Mouse (Mus musculus): Measurements from ENCODE around the gene Tuba1c. TPM values are rescaled to one million over a fixed set of nuclear protein-coding genes. Genes with fewer than 3 reads are reported as not detected.
A peak's percentile ranks its signal among the peaks of the same experiment; 100 is the strongest.
"Not testable (repeated sequence)": the region's sequence is repeated elsewhere in the genome, so short reads cannot be mapped to it uniquely, and the experiment has no call there.

Tuba1c gene
- polyA plus RNA-seq, 1 experiment from 2014 or later, result 145 TPM

DNA sequence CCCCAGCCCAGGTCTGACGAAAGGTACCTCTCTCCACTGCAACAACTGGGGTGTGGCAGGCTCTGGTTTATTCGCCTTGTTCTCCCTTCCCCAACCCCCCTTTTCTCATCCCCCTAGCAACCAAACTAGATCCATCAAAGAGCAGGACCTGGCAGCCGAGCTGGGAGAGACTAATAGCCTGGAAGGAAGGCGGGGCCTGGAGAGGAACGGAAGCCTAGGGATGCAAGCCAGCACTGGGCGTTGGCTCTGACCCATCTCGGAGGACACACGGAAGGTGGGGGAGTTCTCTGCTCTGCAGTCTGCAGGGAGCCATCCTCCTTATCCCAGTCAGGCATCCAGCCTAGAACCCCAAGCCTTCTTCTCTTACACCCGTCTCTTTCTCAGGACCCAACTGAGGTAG, 23.7 kb downstream of the Tuba1c start:
- Histone ChIP-seq H3K9ac (no peak overlapping the region), H3K4me1 (peaks cover 45% of the 10 kb centered on the region), H3K4me3 (no peak overlapping the region), H3K36me3 (no peaks in the 10 kb centered on the region), H3K27me3 (peaks cover 67% of the 10 kb centered on the region), H3K4me2 (no peak overlapping the region), H3K9me3 (no peaks in the 10 kb centered on the region), H3K27ac (no peak overlapping the region)
- ATAC-seq (ENCODE audit: insufficient number of reproducible peaks, low FRiP score, low TSS enrichment, low read depth), result no peak
- 10% methylated on average over 9 of the region's 9 CpGs for WGBS

DNA sequence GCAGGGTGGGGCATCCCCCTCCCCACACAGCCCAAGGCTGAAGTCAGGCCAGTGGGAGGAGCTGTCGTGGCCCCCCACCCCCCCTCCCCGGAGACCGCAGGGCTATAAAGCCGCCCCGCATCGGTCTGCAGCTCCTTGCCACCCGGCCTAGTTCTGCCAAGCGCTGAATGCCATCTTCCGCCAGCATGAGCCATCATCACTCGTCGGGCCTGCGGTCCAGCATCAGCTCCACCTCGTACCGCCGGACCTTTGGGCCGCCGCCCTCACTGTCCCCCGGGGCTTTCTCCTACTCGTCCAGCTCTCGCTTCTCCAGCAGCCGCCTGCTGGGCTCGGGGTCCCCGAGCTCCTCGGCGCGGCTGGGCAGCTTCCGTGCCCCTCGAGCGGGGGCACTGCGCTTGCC, 25.3 kb downstream of the Tuba1c start, which contains the start of gene Prph:
Prph (plus strand) TSS at position 135 of the 400 bp plus-strand sequence.
- H3K27ac ChIP-seq, result no peak within 1 kb of the TSS

DNA sequence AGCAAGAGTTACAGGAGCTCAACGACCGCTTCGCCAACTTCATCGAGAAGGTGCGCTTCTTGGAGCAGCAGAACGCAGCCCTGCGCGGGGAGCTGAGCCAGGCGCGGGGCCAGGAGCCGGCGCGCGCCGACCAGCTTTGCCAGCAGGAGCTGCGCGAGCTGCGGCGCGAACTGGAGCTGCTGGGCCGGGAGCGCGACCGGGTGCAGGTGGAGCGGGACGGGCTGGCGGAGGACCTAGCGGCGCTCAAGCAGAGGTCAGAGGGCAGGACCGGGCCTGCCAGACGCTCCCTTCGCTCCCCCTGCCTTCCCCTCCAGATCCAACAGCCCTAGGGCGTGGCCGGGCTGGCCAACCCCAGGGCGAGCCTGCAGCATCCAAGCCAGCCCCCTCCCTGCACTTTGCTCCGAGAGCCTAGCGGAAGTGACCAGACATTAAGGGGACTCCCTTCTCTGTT, 25.8 kb downstream of the Tuba1c start:
- H3K27me3 ChIP-seq, result peaks cover 77% of the 10 kb centered on the region
- H3K9me3 ChIP-seq, result no peaks in the 10 kb centered on the region
- H3K4me1 ChIP-seq, result peaks cover 43% of the 10 kb centered on the region
- no peaks in the 10 kb centered on the region for H3K36me3 ChIP-seq
- peak overlapping the region; percentile 17 for H3K9ac ChIP-seq
- WGBS, result under 1% methylated on average over 37 of the region's 37 CpGs
- H3K4me2 ChIP-seq, result peak overlapping the region; percentile 74
- H3K4me3 ChIP-seq, result peak overlapping the region; percentile 38
- no peak; the same call in 1 of the 2 replicates for ATAC-seq (ENCODE audit: insufficient number of reproducible peaks, low FRiP score, low TSS enrichment, low read depth)
- H3K27ac ChIP-seq, result no peak overlapping the region

More for the DNA sequence above, 25.3 kb downstream of the Tuba1c start, which contains the start of gene Prph:
- Histone ChIP-seq H3K4me3 (peak within 1 kb of the TSS; percentile 38), H3K4me1 (peaks cover 45% of the 10 kb centered on the region), H3K27me3 (peaks cover 77% of the 10 kb centered on the region), H3K9ac (peak within 1 kb of the TSS; percentile 17), H3K36me3 (no peaks in the 10 kb centered on the region), H3K4me2 (peak within 1 kb of the TSS; percentile 74), H3K9me3 (no peaks in the 10 kb centered on the region)
- no peak for ATAC-seq (ENCODE audit: insufficient number of reproducible peaks, low FRiP score, low TSS enrichment, low read depth)
- 2% methylated on average over 30 of the region's 30 CpGs for WGBS

DNA sequence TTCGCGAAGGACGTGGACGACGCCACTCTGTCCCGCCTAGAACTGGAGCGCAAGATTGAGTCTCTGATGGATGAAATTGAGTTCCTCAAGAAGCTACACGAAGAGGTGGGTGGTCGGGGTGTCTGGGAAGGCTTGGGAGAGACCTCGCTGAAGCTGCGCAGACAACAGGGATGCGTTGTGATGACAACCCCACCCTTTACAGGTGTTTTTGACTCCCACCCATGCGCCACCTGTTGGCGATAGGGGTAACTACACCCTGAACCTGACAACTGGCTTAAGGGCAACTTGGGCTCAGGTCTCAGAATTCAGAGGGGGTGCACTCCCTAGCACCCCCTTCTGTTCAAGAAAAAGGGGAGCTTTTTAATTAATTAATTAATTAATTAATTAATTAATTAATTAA, 26.6 kb downstream of the Tuba1c start:
- 5% methylated on average over 14 of the region's 14 CpGs for WGBS
- Histone ChIP-seq H3K4me3 (peak overlapping the region; percentile 38), H3K4me1 (peaks cover 42% of the 10 kb centered on the region), H3K27ac (no peak overlapping the region), H3K4me2 (peak overlapping the region; percentile 74), H3K9me3 (no peaks in the 10 kb centered on the region), H3K27me3 (peaks cover 79% of the 10 kb centered on the region), H3K36me3 (no peaks in the 10 kb centered on the region), H3K9ac (no peak overlapping the region)
- no peak for ATAC-seq (ENCODE audit: insufficient number of reproducible peaks, low FRiP score, low TSS enrichment, low read depth)

DNA sequence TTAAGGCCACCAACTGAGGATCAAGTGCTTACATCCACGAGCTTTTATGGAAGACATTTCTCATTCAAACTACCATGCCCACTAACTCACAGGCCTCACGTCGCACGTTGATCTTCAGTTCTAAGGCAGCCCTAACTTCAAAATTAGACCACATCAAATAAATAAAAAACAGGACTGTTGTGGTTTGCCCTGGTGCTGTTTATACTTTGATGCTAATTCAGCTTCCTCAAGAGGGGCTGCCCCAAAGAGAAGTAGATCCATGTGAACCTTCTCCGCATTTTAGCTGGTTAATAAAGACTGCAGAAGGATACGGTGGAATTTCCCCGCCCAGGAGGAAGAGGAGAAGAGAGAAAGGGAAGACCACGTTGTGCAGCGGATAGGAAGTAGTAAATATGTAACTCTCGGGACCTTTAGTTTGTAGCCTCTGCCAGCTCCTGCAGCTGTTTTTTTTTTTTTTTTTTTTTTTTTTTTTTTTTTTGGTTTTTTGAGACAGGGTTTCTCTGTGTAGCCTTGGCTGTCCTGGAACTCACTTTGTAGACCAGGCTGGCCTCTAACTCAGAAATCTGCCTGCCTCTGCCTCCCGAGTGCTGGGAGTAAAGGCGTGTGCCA, 36.0 kb downstream of the Tuba1c start:
- Histone ChIP-seq H3K27me3 (peaks cover 20% of the 10 kb centered on the region), H3K9ac (no peak overlapping the region), H3K9me3 (no peaks in the 10 kb centered on the region), H3K4me3 (no peak overlapping the region), H3K4me1 (no peaks in the 10 kb centered on the region), H3K36me3 (no peaks in the 10 kb centered on the region), H3K4me2 (no peak overlapping the region), H3K27ac (no peak overlapping the region)
- 65% methylated on average over 12 of the region's 12 CpGs for WGBS
- no peak for ATAC-seq (ENCODE audit: insufficient number of reproducible peaks, low FRiP score, low TSS enrichment, low read depth)

DNA sequence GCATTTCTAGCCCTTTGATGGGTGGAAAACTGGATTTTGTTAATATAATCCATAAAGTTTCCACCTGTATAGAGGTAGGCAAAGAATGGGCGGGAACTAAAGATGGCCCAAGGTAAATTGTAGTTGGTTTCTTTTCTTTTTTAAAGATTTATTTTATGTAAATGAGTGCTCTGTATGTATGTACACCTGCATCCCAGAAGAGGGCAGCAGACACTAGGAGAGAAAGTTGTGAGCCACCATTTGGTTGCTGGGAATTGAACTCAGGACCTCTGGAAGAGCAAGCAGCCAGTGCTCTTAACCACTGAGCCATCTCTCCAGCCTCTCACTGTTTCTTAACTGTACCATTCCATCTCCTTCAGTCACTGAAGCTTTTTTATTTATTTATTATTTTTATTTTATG, 42.3 kb downstream of the Tuba1c start:
- H3K4me1 ChIP-seq, result peaks cover 15% of the 10 kb centered on the region
- no peaks in the 10 kb centered on the region for H3K36me3 ChIP-seq
- no peak for ATAC-seq (ENCODE audit: insufficient number of reproducible peaks, low FRiP score, low TSS enrichment, low read depth)
- no peaks in the 10 kb centered on the region for H3K27me3 ChIP-seq
- H3K9me3 ChIP-seq, result no peaks in the 10 kb centered on the region
- H3K4me3 ChIP-seq, result no peak overlapping the region
- H3K9ac ChIP-seq, result no peak overlapping the region
- 90% methylated on average over 1 of the region's 1 CpGs for WGBS
- no peak overlapping the region for H3K27ac ChIP-seq
- no peak overlapping the region for H3K4me2 ChIP-seq

DNA sequence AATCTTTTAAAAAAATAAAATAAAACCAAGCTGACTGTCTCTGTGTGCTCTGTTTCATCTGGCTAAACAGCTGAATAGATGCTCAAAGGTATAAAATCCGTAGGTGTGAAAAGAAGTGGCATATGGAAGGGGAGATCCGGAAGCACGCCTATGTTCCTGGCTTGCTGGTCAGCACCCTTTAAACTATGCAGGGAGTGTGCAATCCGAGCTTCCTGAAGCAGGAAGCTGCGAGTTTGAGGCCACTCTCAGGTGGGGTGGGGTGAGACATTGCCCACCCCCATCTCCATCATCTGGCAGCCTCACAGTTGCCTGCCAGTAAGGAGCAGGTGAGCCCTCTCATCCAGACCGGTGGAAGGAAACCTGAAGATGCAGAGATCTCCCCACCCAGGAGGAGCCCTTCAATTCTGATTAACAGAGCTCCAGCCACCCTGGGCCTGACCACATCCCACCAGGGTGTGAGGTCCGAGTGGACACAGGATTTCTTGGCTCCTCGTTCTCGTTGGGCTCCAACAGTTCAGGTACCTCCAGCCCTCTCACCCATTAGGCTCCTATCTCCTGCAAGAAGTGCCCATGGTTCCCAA, 44.4 kb downstream of the Tuba1c start, which contains the start of gene Troap:
Troap (plus strand) TSS at position 557 of the 581 bp plus-strand sequence.
- Histone ChIP-seq H3K36me3 (peaks cover 8% of the 10 kb centered on the region; the same call in 1 of the 2 replicates), H3K9ac (peak within 1 kb of the TSS; percentile 55), H3K4me3 (peak within 1 kb of the TSS; percentile 61), H3K4me1 (peaks cover 21% of the 10 kb centered on the region), H3K27ac (peak within 1 kb of the TSS; percentile 97), H3K27me3 (no peaks in the 10 kb centered on the region), H3K4me2 (peak within 1 kb of the TSS; percentile 89), H3K9me3 (no peaks in the 10 kb centered on the region)
- WGBS, result 20% methylated on average over 9 of the region's 9 CpGs
- 0 out of 2 replicates have a peak, but pooled peaks have one; percentile 5 for ATAC-seq (ENCODE audit: insufficient number of reproducible peaks, low FRiP score, low TSS enrichment, low read depth)

DNA sequence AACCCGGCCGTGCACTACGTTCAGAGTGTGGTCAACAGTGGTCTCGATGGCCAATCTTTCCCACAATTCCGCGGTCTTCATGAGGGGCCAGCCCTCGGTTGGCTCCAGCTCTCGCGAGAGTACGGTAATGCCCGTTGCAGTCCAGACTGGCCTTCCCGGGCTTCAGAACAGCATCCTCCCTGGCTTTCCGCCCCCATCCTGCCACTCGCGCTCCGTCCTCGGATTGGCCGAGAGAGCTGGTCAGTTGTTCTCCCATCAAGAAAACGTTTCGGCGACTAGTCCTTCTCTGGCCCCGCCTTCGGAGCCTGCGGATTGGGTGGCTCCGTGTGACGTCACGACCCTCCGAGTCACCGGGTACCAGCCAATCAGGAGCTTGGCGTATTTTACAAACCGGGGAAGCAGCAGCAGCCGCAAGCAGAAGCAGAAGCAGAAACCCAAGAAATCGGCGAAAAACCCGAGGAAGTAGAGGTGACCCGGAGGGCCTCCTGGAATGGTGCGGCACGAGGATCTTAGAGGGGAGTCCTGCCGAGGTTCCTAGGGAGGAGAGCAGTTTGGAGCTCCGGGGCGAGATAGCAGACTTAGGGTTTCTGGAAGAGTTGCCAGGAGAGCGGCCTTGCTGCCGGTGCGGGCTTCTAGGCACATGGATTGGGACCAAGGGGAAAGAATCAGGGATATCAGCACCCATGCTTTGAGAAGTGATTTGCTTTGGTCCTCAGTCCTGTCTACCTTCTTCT, 45.1 kb downstream of the Tuba1c start:
- peak overlapping the region; percentile 89 for H3K4me2 ChIP-seq
- H3K9me3 ChIP-seq, result no peaks in the 10 kb centered on the region
- peak overlapping the region; percentile 61 for H3K4me3 ChIP-seq
- peak overlapping the region; percentile 55 for H3K9ac ChIP-seq
- ATAC-seq (ENCODE audit: insufficient number of reproducible peaks, low FRiP score, low TSS enrichment, low read depth), result peak; percentile 94
- H3K27me3 ChIP-seq, result no peaks in the 10 kb centered on the region
- under 1% methylated on average over 44 of the region's 44 CpGs for WGBS
- peak overlapping the region; percentile 97 for H3K27ac ChIP-seq
- H3K4me1 ChIP-seq, result peaks cover 21% of the 10 kb centered on the region
- H3K36me3 ChIP-seq, result peaks cover 10% of the 10 kb centered on the region; the same call in 1 of the 2 replicates

DNA sequence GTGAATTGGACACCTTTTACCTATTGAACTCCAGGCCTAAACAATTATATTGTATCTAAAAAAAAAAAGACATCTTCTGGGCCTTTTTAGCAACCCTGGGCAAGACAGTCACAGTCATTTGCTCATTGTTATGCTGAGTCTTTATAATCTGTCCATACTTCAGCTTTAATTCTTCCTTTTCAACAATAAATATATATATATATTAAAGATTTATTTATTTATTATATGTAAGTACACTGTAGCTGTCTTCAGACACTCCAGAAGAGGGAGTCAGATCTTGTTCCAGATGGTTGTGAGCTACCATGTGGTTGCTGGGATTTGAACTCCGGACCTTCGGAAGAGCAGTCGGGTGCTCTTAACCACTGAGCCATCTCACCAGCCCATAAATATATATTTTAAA, 46.3 kb downstream of the Tuba1c start:
- not testable (repeated sequence) for ATAC-seq (ENCODE audit: insufficient number of reproducible peaks, low FRiP score, low TSS enrichment, low read depth); H3K9ac ChIP-seq; H3K27me3 ChIP-seq; H3K9me3 ChIP-seq; H3K27ac ChIP-seq
- Histone ChIP-seq H3K4me3 (peak overlapping the region; percentile 61), H3K4me1 (peaks cover 21% of the 10 kb centered on the region), H3K4me2 (peak overlapping the region; percentile 89), H3K36me3 (peaks cover 21% of the 10 kb centered on the region; the same call in 1 of the 2 replicates)
- 99% methylated on average over 3 of the region's 3 CpGs for WGBS

DNA sequence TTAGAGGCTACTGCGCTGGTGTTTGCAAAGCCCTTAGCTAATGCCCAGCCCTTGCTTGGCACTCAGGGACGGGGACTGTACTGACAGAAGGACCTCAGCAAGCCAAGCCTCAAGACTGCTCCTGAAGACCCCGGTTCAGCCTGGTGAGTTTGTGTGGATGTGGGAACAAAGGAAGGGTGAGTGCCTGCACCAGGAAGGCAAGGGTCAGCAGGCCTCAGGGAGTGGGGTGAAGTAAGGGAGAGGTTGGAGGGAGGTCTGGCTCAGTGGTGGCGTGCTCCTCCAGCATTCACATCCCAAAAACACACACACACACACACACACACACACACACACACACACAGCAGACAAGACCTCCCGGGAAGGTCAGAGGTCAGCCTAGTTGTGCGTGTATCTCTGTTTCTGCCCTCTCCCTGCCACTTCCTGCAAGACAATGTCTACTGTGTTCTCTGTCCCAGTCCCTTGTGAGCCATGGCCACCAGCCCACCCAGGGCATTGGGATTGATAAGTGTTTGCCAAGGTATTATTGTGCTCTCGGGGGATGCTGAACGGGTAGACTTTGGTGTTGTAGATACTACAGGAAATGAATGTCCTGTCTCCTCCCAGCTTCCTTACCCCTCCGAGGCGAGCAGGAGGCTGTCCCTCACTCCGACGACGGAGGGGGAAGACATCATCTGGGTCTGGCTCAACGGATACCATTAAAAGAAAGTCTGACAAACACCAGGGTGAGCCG, 48.7 kb downstream of the Tuba1c start:
- H3K27me3 ChIP-seq, result peaks cover 7% of the 10 kb centered on the region
- no peak for ATAC-seq (ENCODE audit: insufficient number of reproducible peaks, low FRiP score, low TSS enrichment, low read depth)
- peaks cover 21% of the 10 kb centered on the region for H3K4me1 ChIP-seq
- 0 out of 2 replicates have a peak overlapping the region, but pooled peaks have one; percentile 4 for H3K9ac ChIP-seq
- 84% methylated on average over 15 of the region's 15 CpGs for WGBS
- H3K27ac ChIP-seq, result no peak overlapping the region
- no peak overlapping the region for H3K4me3 ChIP-seq
- H3K4me2 ChIP-seq, result no peak overlapping the region
- peaks cover 41% of the 10 kb centered on the region for H3K36me3 ChIP-seq
- no peaks in the 10 kb centered on the region for H3K9me3 ChIP-seq

DNA sequence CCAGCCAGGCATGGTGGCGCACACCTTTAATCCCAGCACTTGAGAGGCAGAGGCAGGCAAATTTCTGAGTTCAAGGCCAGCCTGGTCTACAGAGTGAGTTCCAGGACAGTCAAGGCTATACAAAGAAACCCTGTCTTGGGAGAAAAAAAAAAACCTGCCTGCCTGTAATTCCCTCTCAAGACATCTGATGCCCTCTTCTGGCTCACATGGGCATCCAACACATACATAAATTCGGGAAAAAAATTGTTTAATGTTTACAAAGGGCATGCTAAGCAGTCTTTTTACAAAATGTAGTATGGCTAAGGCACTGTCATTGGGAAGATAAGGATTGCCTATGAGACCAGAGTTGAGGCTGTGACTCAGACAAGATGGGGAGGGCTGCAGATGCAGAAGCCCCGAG, 50.1 kb downstream of the Tuba1c start:
- no peak for ATAC-seq (ENCODE audit: insufficient number of reproducible peaks, low FRiP score, low TSS enrichment, low read depth)
- no peak overlapping the region for H3K4me2 ChIP-seq
- H3K27me3 ChIP-seq, result peaks cover 21% of the 10 kb centered on the region
- no peaks in the 10 kb centered on the region for H3K9me3 ChIP-seq
- H3K9ac ChIP-seq, result no peak overlapping the region
- 77% methylated on average over 3 of the region's 3 CpGs for WGBS
- H3K4me3 ChIP-seq, result no peak overlapping the region
- no peak overlapping the region for H3K27ac ChIP-seq
- peaks cover 41% of the 10 kb centered on the region for H3K36me3 ChIP-seq
- peaks cover 17% of the 10 kb centered on the region for H3K4me1 ChIP-seq

Data from limb, embryonic 15.5 days (tissue).